Mouse (Mus musculus) limb, embryonic 15.5 days (tissue): Measurements from ENCODE around the gene Nop2. TPM values are rescaled to one million over a fixed set of nuclear protein-coding genes. Genes with fewer than 3 reads are reported as not detected.

Source experiments
- ATAC-seq: fragments of 200-750 bp; cut with Nextera tagmentation; 2 replicates; pipeline ENCODE4 v1.8.0; 2017; ENCODE audit warnings: low read depth, moderate TSS enrichment; ENCODE audit not compliant: insufficient number of reproducible peaks, low FRiP score, low TSS enrichment
- H3K27ac ChIP-seq: fragments of 300-500 bp; sonication (generic); 2 replicates; pipeline ENCODE4 v1.5.1; 2015; ENCODE audit warnings: moderate library complexity, mild to moderate bottlenecking, inconsistent platforms
- H3K27me3 ChIP-seq: fragments of 300-500 bp; sonication (generic); 2 replicates; pipeline ENCODE4 v1.6.1; 2015; ENCODE audit warnings: inconsistent platforms
- H3K36me3 ChIP-seq: fragments of 300-500 bp; sonication (generic); 2 replicates; pipeline ENCODE4 v1.6.1; 2015; ENCODE audit warnings: inconsistent platforms
- H3K4me1 ChIP-seq: fragments of 300-500 bp; sonication (generic); 2 replicates; pipeline ENCODE4 v1.6.1; 2015; ENCODE audit warnings: inconsistent platforms
- H3K4me2 ChIP-seq: fragments of 300-500 bp; sonication (generic); 2 replicates; pipeline ENCODE4 v1.6.1; 2015; ENCODE audit warnings: mild to moderate bottlenecking, inconsistent platforms
- H3K4me3 ChIP-seq: fragments of 300-500 bp; sonication (generic); 2 replicates; pipeline ENCODE4 v1.5.1; 2015; ENCODE audit warnings: mild to moderate bottlenecking, inconsistent platforms
- H3K9ac ChIP-seq: fragments of 300-500 bp; sonication (generic); 2 replicates; pipeline ENCODE4 v1.6.1; 2015; ENCODE audit warnings: inconsistent platforms
- H3K9me3 ChIP-seq: fragments of 300-500 bp; sonication (generic); 2 replicates; pipeline ENCODE4 v1.6.1; 2016; ENCODE audit warnings: inconsistent platforms
- WGBS: fragments of 180-500 bp; shearing (Covaris S2); methylation state at CpG from one replicate; pipeline ENCODE4 v1.1.7; 2015; 5-methylcytosine and 5-hydroxymethylcytosine counted together
- polyA plus RNA-seq: library from polyadenylated mRNA; unstranded; fragments of >200 nt; fragmentation: Nextera tagmentation; extraction: Ambion mirVana; gene quantifications from 2 replicates; pipeline ENCODE4 v1.2.1, GENCODE M21; 2015

The Nop2 gene
- polyA plus RNA-seq, 1 experiment from 2014 or later: 54.4 TPM

DNA sequence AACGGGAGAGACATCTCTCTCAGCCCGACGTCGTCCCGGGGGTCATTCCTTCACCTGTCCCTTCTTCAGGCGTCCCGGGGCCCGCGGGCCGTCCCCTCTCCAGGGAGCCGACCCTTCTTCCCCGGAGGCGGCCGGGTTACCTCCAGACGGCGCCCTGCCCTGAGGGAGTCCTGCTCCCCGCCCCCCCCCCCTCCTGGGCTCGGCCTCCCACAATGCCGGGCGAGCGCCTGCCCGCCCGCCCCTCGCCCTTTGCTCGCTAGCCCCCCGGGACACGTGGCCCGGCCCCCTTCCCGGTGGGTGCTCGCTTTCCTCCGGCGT is 35.5 kb upstream of the Nop2 start:
- Histone ChIP-seq H3K27ac (peak overlapping the region; percentile 96), H3K4me2 (peak overlapping the region; percentile 84), H3K36me3 (peaks cover 20% of the 10 kb centered on the region), H3K27me3 (no peaks in the 10 kb centered on the region), H3K9ac (peak overlapping the region; percentile 80), H3K4me1 (peaks cover 46% of the 10 kb centered on the region), H3K4me3 (peak overlapping the region; percentile 92), H3K9me3 (no peaks in the 10 kb centered on the region)
- WGBS: 0% methylated on average over 12 of the region's 32 CpGs
- ATAC-seq: 0 out of 2 replicates have a peak, but pooled peaks have one; percentile 1

DNA sequence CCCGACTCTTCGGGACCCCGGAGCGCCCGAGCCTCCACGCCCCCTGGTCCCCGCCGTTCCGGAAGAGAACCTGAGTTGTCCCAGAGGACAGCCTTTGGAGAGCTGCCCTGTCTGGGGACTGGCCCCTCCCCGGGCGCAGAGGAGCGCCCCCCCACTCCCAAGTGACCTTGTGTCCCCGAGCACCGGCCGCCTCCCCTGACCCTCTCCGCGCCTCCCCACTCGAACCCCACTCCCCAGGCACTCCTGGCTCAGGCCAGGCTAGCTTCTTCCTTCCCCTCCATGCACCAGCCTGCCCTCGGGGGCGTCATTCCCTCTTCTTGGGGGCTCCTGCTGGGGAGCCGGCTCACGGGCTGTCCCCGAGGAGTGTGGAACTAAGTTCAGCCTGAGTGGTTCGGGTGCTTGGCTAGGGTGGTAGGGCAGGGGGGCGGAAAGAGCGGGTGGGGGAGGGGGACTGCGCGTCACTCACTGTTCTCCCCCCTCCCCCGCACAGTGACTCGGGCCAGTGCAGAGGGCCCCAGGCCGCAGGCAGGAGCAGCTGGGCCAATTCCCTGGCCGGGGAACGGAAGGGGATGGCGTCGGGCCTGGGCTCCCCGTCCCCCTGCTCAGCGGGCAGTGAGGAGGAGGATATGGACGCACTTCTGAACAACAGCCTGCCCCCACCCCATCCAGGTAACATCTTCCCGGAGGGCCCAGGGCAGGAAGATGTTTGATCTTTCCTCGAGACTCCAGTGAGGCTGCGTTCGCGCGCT is 34.9 kb upstream of the Nop2 start:
- Histone ChIP-seq H3K36me3 (peaks cover 26% of the 10 kb centered on the region), H3K27ac (peak overlapping the region; percentile 96), H3K4me2 (peak overlapping the region; percentile 84), H3K27me3 (no peaks in the 10 kb centered on the region), H3K9ac (peak overlapping the region; percentile 80), H3K4me3 (peak overlapping the region; percentile 92), H3K9me3 (no peaks in the 10 kb centered on the region), H3K4me1 (peaks cover 46% of the 10 kb centered on the region)
- under 1% methylated on average over 40 of the region's 44 CpGs for WGBS
- 0 out of 2 replicates have a peak, but pooled peaks have one; percentile 38 for ATAC-seq

DNA sequence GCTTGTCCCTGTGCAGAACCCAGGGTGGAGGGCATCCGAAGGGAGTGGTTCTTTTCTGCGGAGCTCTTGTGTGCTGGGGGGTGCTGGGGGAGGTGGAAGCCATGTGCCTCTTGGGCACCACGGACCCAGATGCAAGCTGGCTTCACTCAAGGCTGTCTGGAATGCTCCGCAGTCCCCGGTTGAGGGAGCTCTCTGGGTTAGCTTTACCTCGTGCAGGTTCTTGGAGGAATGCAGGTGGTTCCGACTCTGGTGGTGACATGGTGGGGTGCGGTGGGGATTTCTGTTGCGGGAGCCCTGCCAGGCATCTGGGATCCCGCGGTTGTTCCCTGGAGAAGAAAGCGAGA is 34.4 kb upstream of the Nop2 start:
- WGBS: under 1% methylated on average over 12 of the region's 12 CpGs
- Histone ChIP-seq H3K4me1 (peaks cover 46% of the 10 kb centered on the region), H3K9me3 (no peaks in the 10 kb centered on the region), H3K9ac (peak overlapping the region; percentile 80), H3K4me3 (peak overlapping the region; percentile 92), H3K36me3 (peaks cover 31% of the 10 kb centered on the region), H3K27me3 (no peaks in the 10 kb centered on the region), H3K27ac (peak overlapping the region; percentile 96), H3K4me2 (peak overlapping the region; percentile 84)
- ATAC-seq: no peak

DNA sequence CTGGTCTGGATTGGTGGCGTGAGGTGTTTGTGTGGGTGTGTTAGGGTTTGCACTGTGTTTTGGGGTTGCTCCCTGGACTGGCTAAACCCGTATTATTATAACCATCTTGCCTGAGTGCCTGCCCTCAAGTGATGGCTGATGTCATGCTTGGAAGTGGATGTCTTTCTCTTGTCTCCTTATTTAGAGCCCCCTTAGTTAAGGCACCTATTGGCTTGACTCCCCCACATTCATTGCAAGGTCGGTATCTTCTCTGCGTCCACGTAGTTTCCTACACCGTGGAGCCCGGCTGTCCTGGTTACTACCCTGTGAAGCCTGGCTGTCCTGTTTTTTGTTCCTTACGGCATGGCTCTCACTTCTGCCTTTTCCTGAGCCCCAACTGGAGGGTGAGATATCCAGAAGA is 33.8 kb upstream of the Nop2 start:
- Histone ChIP-seq H3K27ac (peak overlapping the region; percentile 96; the same call in 1 of the 2 replicates), H3K9ac (peak overlapping the region; percentile 80), H3K4me2 (peak overlapping the region; percentile 84), H3K9me3 (no peaks in the 10 kb centered on the region), H3K4me3 (peak overlapping the region; percentile 92), H3K36me3 (peaks cover 38% of the 10 kb centered on the region), H3K4me1 (peaks cover 46% of the 10 kb centered on the region), H3K27me3 (no peaks in the 10 kb centered on the region)
- no peak for ATAC-seq
- 53% methylated on average over 8 of the region's 8 CpGs for WGBS

DNA sequence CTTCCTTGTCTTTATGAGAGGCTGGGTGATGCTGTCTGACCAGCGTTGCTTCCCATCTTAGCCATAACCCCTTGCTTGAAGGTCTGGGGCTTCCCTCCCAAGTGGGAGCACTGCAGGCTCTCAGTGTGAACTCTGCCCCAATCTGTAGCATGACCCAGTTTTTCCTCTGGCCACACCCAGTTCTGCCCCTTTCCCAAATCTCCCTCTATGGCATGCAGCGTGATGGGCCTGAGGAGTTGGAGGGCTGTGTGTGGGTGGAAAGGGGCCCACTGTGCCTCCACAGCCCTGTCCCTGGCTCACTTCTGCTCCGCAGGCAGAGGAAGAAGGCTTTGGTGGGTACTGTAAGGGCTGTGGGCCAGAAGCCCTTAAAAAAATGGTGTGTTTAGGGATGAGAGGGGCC is 33.2 kb upstream of the Nop2 start:
- peak overlapping the region; percentile 24; the same call in 1 of the 2 replicates for H3K9ac ChIP-seq
- H3K36me3 ChIP-seq: peaks cover 41% of the 10 kb centered on the region
- H3K4me3 ChIP-seq: peak overlapping the region; percentile 92
- no peaks in the 10 kb centered on the region for H3K9me3 ChIP-seq
- no peak for ATAC-seq
- peaks cover 46% of the 10 kb centered on the region for H3K4me1 ChIP-seq
- H3K27ac ChIP-seq: no peak overlapping the region
- H3K4me2 ChIP-seq: peak overlapping the region; percentile 84
- WGBS: 45% methylated on average over 3 of the region's 3 CpGs
- no peaks in the 10 kb centered on the region for H3K27me3 ChIP-seq

DNA sequence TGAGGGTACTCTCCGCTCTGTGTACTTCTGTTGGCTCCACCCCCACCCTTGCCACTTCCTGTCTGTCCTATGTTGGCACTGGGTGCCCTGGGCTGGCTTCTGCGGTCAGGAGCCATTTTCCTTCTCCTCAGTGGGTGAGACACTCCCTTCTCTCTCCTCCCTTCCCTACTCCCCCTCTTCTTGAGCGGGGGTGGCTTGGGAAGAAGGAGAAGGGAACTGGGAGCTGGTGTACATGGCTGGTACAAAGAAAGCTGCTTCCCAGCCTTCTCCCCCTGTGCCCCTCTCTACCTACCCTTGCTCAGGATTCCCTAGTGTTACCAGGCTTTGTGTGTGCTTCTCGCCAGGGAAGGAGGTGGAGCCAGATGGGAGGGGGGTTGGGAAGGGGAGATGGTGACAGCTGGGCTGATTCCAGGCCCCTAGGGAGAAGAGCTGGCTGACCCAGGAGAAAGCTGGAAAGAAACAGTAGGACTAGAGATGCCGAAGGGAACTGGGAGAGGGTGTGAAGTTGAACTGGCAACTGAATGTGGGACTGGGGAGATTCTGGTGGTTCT is 32.2 kb upstream of the Nop2 start:
- H3K27ac ChIP-seq: peak overlapping the region; percentile 38; the same call in 1 of the 2 replicates
- H3K9ac ChIP-seq: peak overlapping the region; percentile 11; the same call in 1 of the 2 replicates
- no peaks in the 10 kb centered on the region for H3K9me3 ChIP-seq
- 41% methylated on average over 4 of the region's 5 CpGs for WGBS
- peaks cover 46% of the 10 kb centered on the region for H3K4me1 ChIP-seq
- H3K4me2 ChIP-seq: peak overlapping the region; percentile 17
- H3K36me3 ChIP-seq: peaks cover 51% of the 10 kb centered on the region
- peak overlapping the region; percentile 7; the same call in 1 of the 2 replicates for H3K4me3 ChIP-seq
- no peaks in the 10 kb centered on the region for H3K27me3 ChIP-seq
- no peak for ATAC-seq

DNA sequence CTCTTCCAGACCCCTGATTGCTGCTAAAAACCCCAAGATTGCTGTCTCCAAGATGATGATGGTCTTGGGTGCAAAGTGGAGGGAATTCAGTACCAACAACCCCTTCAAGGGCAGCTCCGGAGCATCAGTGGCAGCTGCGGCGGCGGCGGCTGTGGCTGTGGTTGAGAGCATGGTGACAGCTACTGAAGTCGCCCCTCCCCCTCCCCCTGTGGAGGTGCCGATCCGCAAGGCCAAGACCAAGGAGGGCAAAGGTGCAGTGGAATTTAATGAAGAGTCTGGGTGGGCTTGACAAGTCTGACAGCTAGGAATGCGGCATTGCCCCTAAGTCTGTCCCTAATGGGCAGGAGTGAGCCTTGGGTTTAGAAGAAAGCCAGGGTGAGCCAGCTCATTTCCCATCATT is 30.3 kb upstream of the Nop2 start:
- Histone ChIP-seq H3K36me3 (peaks cover 69% of the 10 kb centered on the region), H3K27me3 (no peaks in the 10 kb centered on the region), H3K4me1 (peaks cover 36% of the 10 kb centered on the region), H3K9me3 (no peaks in the 10 kb centered on the region), H3K4me2 (no peak overlapping the region), H3K27ac (no peak overlapping the region), H3K9ac (no peak overlapping the region), H3K4me3 (no peak overlapping the region)
- 74% methylated on average over 9 of the region's 9 CpGs for WGBS
- ATAC-seq: no peak

DNA sequence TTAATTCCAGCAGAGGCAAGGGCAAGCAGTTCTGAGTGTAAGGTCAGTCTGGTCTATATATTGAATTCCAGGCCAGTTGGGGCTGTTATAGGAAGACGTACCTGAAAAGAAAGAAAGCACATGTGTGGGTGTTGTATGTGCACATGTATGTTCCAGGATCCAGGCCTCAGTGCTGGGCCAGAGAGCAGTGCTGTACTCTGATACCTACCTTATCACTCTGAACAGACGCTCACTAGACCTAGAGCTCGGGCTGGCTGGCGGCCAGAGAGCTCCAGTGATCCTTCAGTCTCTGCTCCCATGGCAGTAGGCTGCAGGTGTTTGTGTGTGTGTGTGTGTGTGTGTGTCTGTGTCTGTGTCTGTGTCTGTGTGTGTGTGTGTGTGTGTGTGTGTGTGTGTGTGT is 27.5 kb upstream of the Nop2 start:
- Histone ChIP-seq H3K9ac (no peak overlapping the region), H3K36me3 (peaks cover 97% of the 10 kb centered on the region), H3K4me1 (peaks cover 15% of the 10 kb centered on the region), H3K27me3 (no peaks in the 10 kb centered on the region), H3K4me3 (no peak overlapping the region), H3K4me2 (no peak overlapping the region), H3K9me3 (no peaks in the 10 kb centered on the region), H3K27ac (no peak overlapping the region)
- ATAC-seq: no peak
- 89% methylated on average over 4 of the region's 4 CpGs for WGBS

DNA sequence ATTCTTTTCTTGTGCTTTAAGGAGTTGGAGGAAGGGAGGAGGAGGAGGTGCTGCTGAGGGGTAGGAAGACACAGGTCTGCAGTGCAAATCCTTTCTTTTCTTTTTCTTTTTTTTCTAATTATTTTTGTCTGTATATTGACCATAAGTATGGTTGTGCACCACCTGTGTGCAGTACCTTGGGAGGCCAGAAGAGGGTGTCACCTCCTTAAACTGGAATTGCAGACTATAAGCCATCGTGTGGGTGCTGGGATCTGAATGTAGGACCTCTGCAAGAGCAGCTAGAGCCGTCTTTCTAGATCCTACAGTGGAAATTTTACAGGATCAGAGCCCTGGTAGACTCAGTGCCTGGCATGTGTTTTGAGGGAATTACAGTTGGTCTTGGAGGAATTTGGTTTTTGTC is 24.0 kb upstream of the Nop2 start:
- Histone ChIP-seq H3K4me3 (no peak overlapping the region), H3K9ac (no peak overlapping the region), H3K4me1 (no peaks in the 10 kb centered on the region), H3K9me3 (no peaks in the 10 kb centered on the region), H3K36me3 (peaks cover 97% of the 10 kb centered on the region), H3K27ac (no peak overlapping the region), H3K27me3 (no peaks in the 10 kb centered on the region), H3K4me2 (no peak overlapping the region)
- no peak for ATAC-seq
- WGBS: 94% methylated on average over 2 of the region's 2 CpGs

DNA sequence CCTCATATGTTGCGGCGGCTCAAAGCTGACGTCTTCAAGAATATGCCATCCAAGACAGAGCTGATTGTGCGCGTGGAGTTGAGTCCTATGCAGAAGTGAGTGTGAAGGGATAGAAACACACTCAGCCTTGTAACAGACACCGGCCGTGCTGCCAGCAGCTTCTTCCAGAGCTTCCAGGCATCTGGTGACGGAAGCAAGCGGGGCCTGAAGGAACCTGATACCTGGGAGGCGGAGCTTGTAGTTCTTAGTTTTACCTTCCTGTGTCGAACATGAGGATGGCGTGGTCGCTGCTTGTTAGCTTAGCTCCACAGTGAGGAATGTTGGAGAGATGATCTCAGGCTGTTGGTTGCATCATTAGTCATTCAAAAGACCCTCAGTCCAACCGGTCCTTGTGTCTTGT is 22.3 kb upstream of the Nop2 start:
- ATAC-seq: no peak
- H3K27ac ChIP-seq: no peak overlapping the region
- no peak overlapping the region for H3K9ac ChIP-seq
- no peaks in the 10 kb centered on the region for H3K9me3 ChIP-seq
- peaks cover 98% of the 10 kb centered on the region for H3K36me3 ChIP-seq
- no peaks in the 10 kb centered on the region for H3K4me1 ChIP-seq
- WGBS: 69% methylated on average over 14 of the region's 14 CpGs
- H3K4me3 ChIP-seq: no peak overlapping the region
- H3K4me2 ChIP-seq: no peak overlapping the region
- no peaks in the 10 kb centered on the region for H3K27me3 ChIP-seq

DNA sequence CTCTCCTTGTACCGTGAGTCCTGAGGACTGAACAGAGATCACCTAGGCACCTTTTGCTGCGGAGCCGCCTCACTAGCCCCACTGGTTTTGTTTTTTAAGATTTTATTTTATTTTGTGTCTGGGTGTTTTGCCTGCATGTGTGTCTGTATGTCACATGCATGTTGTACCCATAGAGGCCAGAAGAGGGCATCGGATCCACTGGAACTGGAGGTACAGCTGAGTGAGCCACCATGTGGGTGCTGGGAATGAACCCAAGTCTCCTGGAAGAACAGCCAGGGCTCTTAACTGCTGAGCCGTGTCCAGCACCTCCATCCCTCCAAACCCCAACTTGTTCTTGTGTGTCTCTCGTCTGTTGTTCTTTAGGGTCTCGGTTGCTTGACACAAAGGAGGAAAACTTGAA is 20.8 kb upstream of the Nop2 start:
- Histone ChIP-seq H3K4me3 (no peak overlapping the region), H3K27ac (no peak overlapping the region), H3K9me3 (no peaks in the 10 kb centered on the region), H3K4me1 (no peaks in the 10 kb centered on the region), H3K27me3 (no peaks in the 10 kb centered on the region), H3K9ac (no peak overlapping the region), H3K4me2 (no peak overlapping the region), H3K36me3 (peaks cover 96% of the 10 kb centered on the region)
- no peak for ATAC-seq
- WGBS: 92% methylated on average over 7 of the region's 7 CpGs

DNA sequence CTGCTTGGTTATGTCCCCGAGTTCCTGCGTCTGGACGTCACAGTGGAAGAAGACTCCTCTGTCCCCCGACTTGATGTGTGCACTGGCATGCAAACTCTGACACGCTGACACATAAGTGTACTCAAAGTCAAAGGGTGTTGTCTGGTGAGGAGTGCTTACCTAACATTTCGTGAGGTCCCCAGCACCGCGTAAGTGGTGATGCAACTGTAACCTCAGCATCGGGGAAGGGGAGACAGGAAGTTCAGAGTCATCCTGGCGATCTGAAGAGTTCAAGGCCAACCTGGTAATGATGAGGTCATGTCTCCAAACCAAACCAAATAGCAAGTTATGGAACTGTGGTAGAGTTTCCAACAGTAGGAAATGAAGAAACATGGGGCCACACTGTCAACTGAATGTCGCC is 19.2 kb upstream of the Nop2 start:
- H3K4me2 ChIP-seq: no peak overlapping the region
- peaks cover 96% of the 10 kb centered on the region for H3K36me3 ChIP-seq
- WGBS: 95% methylated on average over 11 of the region's 11 CpGs
- ATAC-seq: no peak
- H3K27me3 ChIP-seq: no peaks in the 10 kb centered on the region
- H3K9ac ChIP-seq: no peak overlapping the region
- no peak overlapping the region for H3K4me3 ChIP-seq
- H3K9me3 ChIP-seq: no peaks in the 10 kb centered on the region
- H3K4me1 ChIP-seq: no peaks in the 10 kb centered on the region
- no peak overlapping the region for H3K27ac ChIP-seq
